Mouse (Mus musculus) CD4-positive helper T cell, adult 2 months (primary cell): ENCODE measurements around the gene Olfr854.

Experiments
- DNase-seq: peaks from one replicate; pipeline ENCODE4 v3.0.0-alpha.2; 2012; ENCODE audit warnings: low read depth, missing footprints, low spot score

Gene Olfr854

GRCm38 (mm10) chr9:19567282-19567681 is at the start of gene Olfr854:
TSS of gene Olfr854 (minus strand) at chr9:19567382.
- no peak for DNase-seq

GRCm38 (mm10) chr9:19582317-19582716 is 15.1 kb upstream of the Olfr854 start, which contains the start of gene Olfr855:
TSS of gene Olfr855 (plus strand) at chr9:19582617.
- no peak for DNase-seq

GRCm38 (mm10) chr9:19540976-19541375 is 26.2 kb downstream of the Olfr854 start, which contains the start of gene Olfr853:
TSS of gene Olfr853 (minus strand) at chr9:19541076.
- DNase-seq = no peak
